Mouse (Mus musculus) heart, adult 2 months (tissue): Measurements from ENCODE around the gene Serping1. TPM values are rescaled to one million over a fixed set of nuclear protein-coding genes. Genes with fewer than 3 reads are reported as not detected.

Experiments used
- DNase-seq, 2 experiments: peaks; one replicate each; pipeline ENCODE4 v3.0.0; 2021
- H3K27ac ChIP-seq: fragments of 200-600 bp; 2 replicates; pipeline ENCODE4 v1.8.1; 2022
- H3K27me3 ChIP-seq: fragments of 200-500 bp; 2 replicates; pipeline ENCODE4 v1.6.1; 2012; ENCODE audit warnings: mild to moderate bottlenecking, low read length, inconsistent platforms, mixed read lengths; ENCODE audit not compliant: control insufficient read depth, insufficient read depth
- H3K36me3 ChIP-seq: fragments of 200-500 bp; 2 replicates; pipeline ENCODE4 v1.6.1; 2012; ENCODE audit warnings: low read length, inconsistent platforms; ENCODE audit not compliant: control insufficient read depth, insufficient read depth
- H3K4me1 ChIP-seq: fragments of 200-500 bp; 2 replicates; pipeline ENCODE4 v1.6.1; 2011; ENCODE audit warnings: low read length; ENCODE audit not compliant: control insufficient read depth, insufficient read depth
- H3K4me3 ChIP-seq: fragments of 200-600 bp; 2 replicates; pipeline ENCODE4 v1.8.1; 2022
- H3K79me2 ChIP-seq: fragments of 200-500 bp; replicated peaks from 2 replicates; pipeline ENCODE4 v1.6.1; 2012; ENCODE audit warnings: mild to moderate bottlenecking, inconsistent platforms, low read length, moderate library complexity, mixed read lengths; ENCODE audit not compliant: control insufficient read depth, insufficient read depth
- H3K9ac ChIP-seq: fragments of 200-500 bp; 2 replicates; pipeline ENCODE4 v1.6.1; 2012; ENCODE audit warnings: low read depth, mild to moderate bottlenecking, control low read depth, inconsistent platforms, low read length, mixed read lengths
- CTCF ChIP-seq: fragments of 200-600 bp; IDR thresholded peaks from 2 replicates; pipeline ENCODE4 v1.8.1; 2022; ENCODE audit warnings: antibody characterized with exemption, mild to moderate bottlenecking, moderate library complexity
- EP300 ChIP-seq: fragments of 200-500 bp; IDR thresholded peaks from 2 replicates; pipeline ENCODE4 v1.6.1; 2011; ENCODE audit warnings: low read depth, low read length, control low read depth; ENCODE audit not compliant: insufficient read depth
- POLR2A ChIP-seq: fragments of 200-500 bp; IDR thresholded peaks from 2 replicates; pipeline ENCODE4 v1.6.1; 2011; ENCODE audit warnings: mild to moderate bottlenecking, low read depth, low read length, control low read depth; ENCODE audit not compliant: insufficient read depth
- WGBS: fragments of 180-500 bp; shearing (Covaris S2); methylation state at CpG from one replicate; pipeline ENCODE4 v1.1.7; 2018; 5-methylcytosine and 5-hydroxymethylcytosine counted together
- intact Hi-C: fragments of 180-260 bp; cut with DNase I; formaldehyde crosslinking; loops from one replicate; pipeline ENCODE4 v1.15.1; 2025
- polyA plus RNA-seq: library from polyadenylated mRNA; depleted of rRNA; stranded (reverse); fragments of >200 nt; gene quantifications from 2 replicates; pipeline ENCODE4 v1.2.3, GENCODE M21; 2012
- total RNA-seq, 2 experiments: library from RNA; stranded (reverse); gene quantifications; 2 replicates each; pipeline ENCODE4 v1.2.3; 2021

The Serping1 gene
- total and polyA plus RNA-seq, 3 experiments = 79.7 to 268 (median 81.5) TPM

DNA sequence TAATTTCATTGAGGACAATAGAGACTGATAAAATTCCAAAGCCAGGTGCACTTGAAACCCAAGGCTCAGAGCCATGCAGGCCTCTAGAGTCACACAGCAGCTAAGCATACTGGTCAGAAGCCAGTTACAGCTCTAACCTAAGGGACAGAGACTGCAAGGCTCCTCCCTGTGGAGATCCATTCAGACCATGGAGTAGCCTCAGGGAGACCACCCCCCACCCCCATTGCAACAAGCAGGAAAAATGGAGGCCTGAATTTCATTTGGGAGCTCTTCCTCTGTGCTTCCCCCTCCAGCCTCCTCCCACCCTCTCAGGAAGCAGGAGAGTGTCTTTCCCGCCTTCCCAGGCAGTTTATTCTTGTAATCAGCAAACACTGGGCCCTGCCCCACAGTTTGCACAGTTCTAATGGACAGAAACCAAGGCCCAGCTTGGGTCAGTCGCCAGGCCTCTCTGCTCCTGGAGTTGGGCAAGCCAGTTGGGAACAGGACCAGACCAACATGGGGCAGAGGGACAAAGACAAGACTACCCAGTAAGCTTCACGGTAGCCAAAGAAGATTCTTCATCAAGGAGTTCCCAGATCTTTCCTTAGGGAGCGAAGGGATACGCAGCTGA is 33.3 kb downstream of the Serping1 start:
- no peaks in the 10 kb centered on the region; the same call in 1 of the 2 replicates for H3K27me3 ChIP-seq
- H3K36me3 ChIP-seq = no peaks in the 10 kb centered on the region
- DNase-seq = peak in 1 of 2 experiments; percentile 32
- TF ChIP-seq POLR2A (no peak), CTCF (no peak), EP300 (no peak)
- WGBS = 37% methylated on average over 5 of the region's 5 CpGs
- no peak overlapping the region for H3K27ac ChIP-seq
- H3K9ac ChIP-seq = no peak overlapping the region
- H3K4me1 ChIP-seq = no peaks in the 10 kb centered on the region; the same call in 1 of the 2 replicates
- no peaks in the 10 kb centered on the region for H3K79me2 ChIP-seq
- intact Hi-C loops = loop anchor here (2.0 kb wide), 1 partner anchor 57 kb away; the partner anchor contains the start of gene Ube2l6
- H3K4me3 ChIP-seq = no peak overlapping the region

DNA sequence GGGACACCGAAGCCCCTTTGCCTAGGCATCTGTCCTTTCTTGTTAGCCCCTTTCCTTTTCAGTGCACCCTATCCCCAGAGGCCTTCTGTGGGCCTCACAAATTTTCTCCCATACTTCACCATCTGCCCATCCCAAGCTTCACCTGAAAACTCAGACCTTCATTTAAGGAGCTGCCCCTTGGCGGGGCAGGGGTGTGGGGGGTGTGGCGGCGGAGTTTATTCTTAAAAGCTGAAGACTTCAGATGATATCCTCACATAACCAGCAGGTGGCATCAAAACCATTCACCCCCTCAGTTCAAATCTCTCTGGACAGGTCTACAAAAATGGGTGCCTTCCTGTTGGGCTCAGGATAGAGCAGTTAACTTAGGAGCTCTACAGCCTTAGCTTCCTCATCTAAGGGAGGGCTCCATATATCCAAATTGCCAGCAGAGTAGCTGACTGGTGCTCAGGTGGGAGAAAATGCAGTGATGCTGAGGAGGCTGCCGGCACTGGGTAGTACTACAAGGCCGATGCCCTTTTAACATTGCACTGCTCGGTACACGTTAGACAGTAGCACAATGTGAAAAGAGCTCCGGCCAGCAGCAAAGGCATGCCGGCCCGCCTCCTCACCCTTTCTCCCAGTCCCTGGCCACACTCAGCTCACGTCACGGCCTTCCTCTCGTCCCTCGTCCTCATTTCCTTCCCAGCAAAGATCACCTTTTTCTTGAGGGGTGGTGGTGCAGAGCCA is 34.5 kb downstream of the Serping1 start:
- Histone ChIP-seq H3K27ac (no peak overlapping the region), H3K9ac (no peak overlapping the region), H3K4me1 (no peaks in the 10 kb centered on the region; the same call in 1 of the 2 replicates), H3K79me2 (no peaks in the 10 kb centered on the region), H3K36me3 (no peaks in the 10 kb centered on the region), H3K27me3 (peaks cover 2% of the 10 kb centered on the region), H3K4me3 (no peak overlapping the region)
- 68% methylated on average over 15 of the region's 15 CpGs for WGBS
- intact Hi-C loops = loop anchor here (2.0 kb wide), 1 partner anchor 58 kb away; the partner anchor contains the start of gene Ube2l6
- no peak for DNase-seq
- TF ChIP-seq CTCF (peak; percentile 60), EP300 (no peak)

- H3K27ac ChIP-seq = no peak overlapping the region
- intact Hi-C loops = loop anchor here (2.0 kb wide), 1 partner anchor 20 kb away; no protein-coding TSS in a partner anchor
- H3K9ac ChIP-seq = no peak overlapping the region
- no peaks in the 10 kb centered on the region; the same call in 1 of the 2 replicates for H3K4me1 ChIP-seq
- no peak for DNase-seq
- WGBS = 4% methylated on average over 12 of the region's 12 CpGs
- no peak overlapping the region for H3K4me3 ChIP-seq
- H3K36me3 ChIP-seq = no peaks in the 10 kb centered on the region
- TF ChIP-seq CTCF = peak; percentile 71
- TF ChIP-seq POLR2A = no peak
- 0 out of 2 replicates have a peak, but pooled peaks have one; percentile 15 for TF ChIP-seq EP300
- H3K27me3 ChIP-seq = peaks cover 5% of the 10 kb centered on the region
- H3K79me2 ChIP-seq = no peaks in the 10 kb centered on the region
Measured at GRCm38 (mm10) chr2:84738271-84738911, 36.9 kb downstream of the Serping1 start.

- H3K9ac ChIP-seq = no peak overlapping the region
- 8% methylated on average over 8 of the region's 8 CpGs for WGBS
- no peak overlapping the region for H3K4me3 ChIP-seq
- no peaks in the 10 kb centered on the region for H3K36me3 ChIP-seq
- H3K27me3 ChIP-seq = peaks cover 5% of the 10 kb centered on the region
- intact Hi-C loops = no loop called here
- DNase-seq = no peak
- TF ChIP-seq EP300 = no peak
- no peak for TF ChIP-seq CTCF
- no peak for TF ChIP-seq POLR2A
- no peaks in the 10 kb centered on the region for H3K79me2 ChIP-seq
- H3K27ac ChIP-seq = no peak overlapping the region
- no peaks in the 10 kb centered on the region; the same call in 1 of the 2 replicates for H3K4me1 ChIP-seq
Measured at GRCm38 (mm10) chr2:84737451-84737925, 37.8 kb downstream of the Serping1 start.

DNA sequence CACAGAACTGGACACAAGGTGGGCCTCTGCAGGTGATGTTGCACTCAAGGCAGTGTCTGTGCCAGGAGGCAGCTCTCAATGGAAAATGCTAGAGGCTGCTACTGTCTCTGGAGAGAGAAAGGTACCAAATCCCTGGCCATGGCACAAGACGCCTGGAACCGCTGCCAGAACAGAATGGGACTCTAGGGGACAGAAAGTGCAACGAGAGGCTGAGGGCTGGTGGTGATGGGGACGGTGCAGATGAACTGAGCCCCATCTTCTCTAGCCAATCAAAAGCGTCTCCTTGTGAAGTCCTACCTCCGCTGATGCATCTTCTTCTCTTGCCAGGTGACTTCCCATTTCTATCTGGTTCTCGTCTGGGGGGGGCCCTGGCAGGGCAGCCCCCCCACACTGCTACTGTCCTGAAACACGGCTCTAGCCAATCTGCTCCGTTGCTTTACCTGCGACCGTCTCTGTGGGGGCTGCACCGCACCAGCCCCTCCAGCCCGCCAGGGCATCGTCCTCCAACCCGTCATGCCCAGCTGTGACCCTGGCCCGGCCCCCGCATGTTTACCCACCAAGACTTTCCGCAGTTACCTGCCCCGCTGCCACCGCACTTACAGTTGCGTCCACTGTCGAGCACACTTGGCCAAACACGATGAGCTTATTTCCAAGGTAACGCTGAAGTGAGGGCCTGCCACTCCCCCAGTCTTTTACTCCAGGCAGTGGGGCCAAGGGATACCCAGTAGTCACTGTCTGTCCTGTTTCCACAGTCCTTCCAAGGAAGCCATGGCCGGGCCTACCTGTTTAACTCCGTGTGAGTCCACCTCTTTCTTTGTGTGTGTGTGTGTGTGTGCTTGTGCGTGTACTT is 38.7 kb downstream of the Serping1 start:
- Histone ChIP-seq H3K27me3 (peaks cover 5% of the 10 kb centered on the region), H3K36me3 (no peaks in the 10 kb centered on the region), H3K79me2 (no peaks in the 10 kb centered on the region), H3K4me3 (no peak overlapping the region), H3K27ac (no peak overlapping the region), H3K9ac (no peak overlapping the region), H3K4me1 (no peaks in the 10 kb centered on the region)
- intact Hi-C loops = no loop called here
- TF ChIP-seq EP300 (no peak), POLR2A (no peak), CTCF (no peak)
- WGBS = 13% methylated on average over 27 of the region's 27 CpGs
- DNase-seq = no peak
